Mouse (Mus musculus): ENCODE measurements around the gene Adgrg4. TPM values are rescaled to one million over a fixed set of nuclear protein-coding genes. Genes with fewer than 3 reads are reported as not detected.

Adgrg4 gene
- under 1 TPM in 1 of 2 experiments, not detected in 1; 0.01 TPM for polyA plus RNA-seq (2017; shearing (Covaris generic))

GRCm38 (mm10) chrX:56869863-56870262 is at the start of gene Adgrg4:
Gene Adgrg4, plus strand, starts transcription at chrX:56870163.

GRCm38 (mm10) chrX:56821765-56822603 is 48.0 kb upstream of the Adgrg4 start, which contains the start of gene Map7d3:
Gene Map7d3, minus strand, starts transcription at chrX:56822326.

DNA sequence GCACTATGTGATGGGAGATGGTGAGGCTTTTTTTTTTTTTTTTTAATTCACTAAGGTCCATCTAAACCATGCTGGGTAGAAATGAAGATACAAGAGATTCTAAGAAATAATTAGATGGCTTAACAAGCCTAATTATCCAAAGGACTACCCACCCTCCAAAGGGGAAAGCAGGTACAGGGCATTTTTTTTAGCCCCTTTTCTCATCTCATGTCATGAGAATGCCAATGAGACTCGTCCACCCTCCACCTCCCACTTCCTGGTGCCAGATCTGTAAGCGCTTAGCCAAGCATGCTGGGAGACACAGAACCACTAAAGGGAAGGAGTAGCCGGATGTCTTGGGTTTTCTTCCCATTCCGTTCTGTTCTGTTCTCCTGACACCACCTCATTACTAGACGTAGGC is 172.8 kb downstream of the Adgrg4 start, which contains the start of gene Brs3:
Brs3 (plus strand) TSS at position 301 of the 400 bp plus-strand sequence.

Other genes starting within 250 kb of the Adgrg4 start
- under 1 TPM in 1 of 2 experiments, not detected in 1; 0.10 TPM for gene Fhl1, start 138.4 kb upstream of the Adgrg4 start, polyA plus RNA-seq (2017; shearing (Covaris generic))
- under 1 TPM; 0.31 to 0.32 TPM for gene Map7d3, start 47.8 kb upstream of the Adgrg4 start, polyA plus RNA-seq (2017; shearing (Covaris generic))
- under 1 TPM in 1 of 2 experiments, not detected in 1; 0.10 TPM for gene Brs3, start 172.9 kb downstream of the Adgrg4 start, polyA plus RNA-seq (2017; shearing (Covaris generic))
- 10 to 100 TPM; 50.8 to 67.2 TPM for gene Htatsf1, start 183.4 kb downstream of the Adgrg4 start, polyA plus RNA-seq (2017; shearing (Covaris generic))
- not detected for gene Vgll1, start 217.9 kb downstream of the Adgrg4 start, polyA plus RNA-seq (2017; shearing (Covaris generic))

All from activated CD4-positive, CD25-positive, alpha-beta regulatory T cell (primary cell).